Mouse (Mus musculus) kidney, adult 8-10 months (tissue): ENCODE data around the gene Ankrd44.
"Not testable (repeated sequence)": the region's sequence is repeated elsewhere in the genome, so short reads cannot be mapped to it uniquely, and the experiment has no call there.

Experiments
- DNase-seq, 2 experiments: peaks; one replicate each; pipeline ENCODE4 v3.0.0; 2022

Gene Ankrd44

GRCm38 (mm10) chr1:54925971-54926771 lies at the start of gene Ankrd44:
Gene Ankrd44 (minus strand): TSS chr1:54926387.
- peak; percentile 73 to 80 for DNase-seq

GRCm38 (mm10) chr1:54971687-54972404 lies 45.7 kb upstream of the Ankrd44 start:
- no peak for DNase-seq

GRCm38 (mm10) chr1:54966858-54967257 lies 40.7 kb upstream of the Ankrd44 start:
- no peak for DNase-seq

GRCm38 (mm10) chr1:54965159-54965995 lies 39.2 kb upstream of the Ankrd44 start:
- no peak for DNase-seq

GRCm38 (mm10) chr1:54961724-54962123 lies 35.5 kb upstream of the Ankrd44 start:
- DNase-seq: no peak

GRCm38 (mm10) chr1:54960613-54961165 lies 34.5 kb upstream of the Ankrd44 start:
- DNase-seq: no peak

- peak in 1 of 2 experiments; percentile 9 for DNase-seq
Observed at GRCm38 (mm10) chr1:54958525-54958924, 32.3 kb upstream of the Ankrd44 start.

GRCm38 (mm10) chr1:54956995-54957394 lies 30.8 kb upstream of the Ankrd44 start:
- DNase-seq: not testable (repeated sequence)

- DNase-seq: no peak
Observed at GRCm38 (mm10) chr1:54954856-54955255, 28.7 kb upstream of the Ankrd44 start.

- no peak for DNase-seq
Observed at GRCm38 (mm10) chr1:54944648-54945047, 18.5 kb upstream of the Ankrd44 start.

GRCm38 (mm10) chr1:54935466-54935865 lies 9.3 kb upstream of the Ankrd44 start:
- no peak for DNase-seq

- DNase-seq: no peak
Observed at GRCm38 (mm10) chr1:54934911-54935310, 8.7 kb upstream of the Ankrd44 start.

- no peak for DNase-seq
Observed at GRCm38 (mm10) chr1:54933646-54934045, 7.5 kb upstream of the Ankrd44 start.

GRCm38 (mm10) chr1:54932456-54933115 lies 6.4 kb upstream of the Ankrd44 start:
- no peak for DNase-seq

GRCm38 (mm10) chr1:54931231-54931630 lies 5.0 kb upstream of the Ankrd44 start:
- DNase-seq: no peak

GRCm38 (mm10) chr1:54930670-54931200 lies 4.5 kb upstream of the Ankrd44 start:
- no peak for DNase-seq

GRCm38 (mm10) chr1:54925451-54925934 lies 694 bp downstream of the Ankrd44 start:
- DNase-seq: peak in 1 of 2 experiments; percentile 28

- DNase-seq: no peak
Observed at GRCm38 (mm10) chr1:54924760-54925159, 1.4 kb downstream of the Ankrd44 start.

GRCm38 (mm10) chr1:54924309-54924685 lies 1.9 kb downstream of the Ankrd44 start:
- DNase-seq: no peak

- DNase-seq: peak in 1 of 2 experiments; percentile 38
Observed at GRCm38 (mm10) chr1:54923366-54924308, 2.5 kb downstream of the Ankrd44 start.

GRCm38 (mm10) chr1:54922707-54923106 lies 3.5 kb downstream of the Ankrd44 start:
- DNase-seq: no peak
